Mouse (Mus musculus) naive thymus-derived CD4-positive, alpha-beta T cell, adult 5 months (primary cell): ENCODE measurements around the gene Zdhhc6. TPM values are rescaled to one million over a fixed set of nuclear protein-coding genes. Genes with fewer than 3 reads are reported as not detected.

Source experiments
- polyA plus RNA-seq: library from polyadenylated mRNA; unstranded; fragments of 100-300 nt; shearing (Covaris generic); gene quantifications from one replicate; pipeline ENCODE4 v1.2.1, GENCODE M21; 2017

Zdhhc6 gene
- 37.9 TPM for polyA plus RNA-seq

GRCm38 (mm10) chr19:55315452-55316108, at the start of gene Zdhhc6:
TSS of gene Zdhhc6 (minus strand) at chr19:55316032.

GRCm38 (mm10) chr19:55316109-55316714, 380 bp upstream of the Zdhhc6 start, which contains the start of gene Vti1a:
TSS of gene Vti1a (plus strand) at chr19:55316295.

GRCm38 (mm10) chr19:55251383-55252124, 64.3 kb downstream of the Zdhhc6 start, which contains the start of gene Acsl5:
TSS of gene Acsl5 (plus strand) at chr19:55251938.

GRCm38 (mm10) chr19:55241186-55241645, 74.6 kb downstream of the Zdhhc6 start, which contains the start of gene Gucy2g:
TSS of gene Gucy2g (minus strand) at chr19:55241236.

Other genes starting within 250 kb of the Zdhhc6 start
- gene Gpam, start 188.8 kb downstream of the Zdhhc6 start, polyA plus RNA-seq: 4.5 TPM
- not detected for gene Tectb, start 135.3 kb downstream of the Zdhhc6 start, polyA plus RNA-seq
- not detected for gene Gucy2g, start 74.8 kb downstream of the Zdhhc6 start, polyA plus RNA-seq
- gene Acsl5, start 64.1 kb downstream of the Zdhhc6 start, polyA plus RNA-seq: 82.8 TPM
- gene Vti1a, start 263 bp upstream of the Zdhhc6 start, polyA plus RNA-seq: 50.8 TPM